Mouse (Mus musculus) heart, adult 18-20 months (tissue): ENCODE measurements around the gene Map6d1. TPM values are rescaled to one million over a fixed set of nuclear protein-coding genes. Genes with fewer than 3 reads are reported as not detected.

Experiments
- DNase-seq, 2 experiments: peaks; one replicate each; pipeline ENCODE4 v3.0.0; 2021 to 2022; ENCODE audit warnings: mixed read lengths in 1 of 2
- long read RNA-seq, 2 experiments: library from polyadenylated mRNA; stranded (forward); transcript quantifications; one replicate each; pipeline ENCODE4 v2.0.0; 2021
- total RNA-seq, 2 experiments: library from RNA; stranded (reverse); gene quantifications; 2 replicates each; pipeline ENCODE4 v1.2.3; 2021

The Map6d1 gene
- total RNA-seq = 1 to 10 TPM; 1.3 to 1.6 TPM
- long read RNA-seq, experiment 1, transcript Map6d1-201 (3 exons, 3,280 nt) = major isoform, 5 of 5 reads
- long read RNA-seq, experiment 1, partial matches to known transcripts = 0 of 5 reads
- long read RNA-seq, experiment 1, other reads (novel, unspliced or antisense) = 0 of 5 reads
- long read RNA-seq, experiment 2, partial matches to known transcripts = 0 of 1 reads
- long read RNA-seq, experiment 2, other reads (novel, unspliced or antisense) = 0 of 1 reads

DNA sequence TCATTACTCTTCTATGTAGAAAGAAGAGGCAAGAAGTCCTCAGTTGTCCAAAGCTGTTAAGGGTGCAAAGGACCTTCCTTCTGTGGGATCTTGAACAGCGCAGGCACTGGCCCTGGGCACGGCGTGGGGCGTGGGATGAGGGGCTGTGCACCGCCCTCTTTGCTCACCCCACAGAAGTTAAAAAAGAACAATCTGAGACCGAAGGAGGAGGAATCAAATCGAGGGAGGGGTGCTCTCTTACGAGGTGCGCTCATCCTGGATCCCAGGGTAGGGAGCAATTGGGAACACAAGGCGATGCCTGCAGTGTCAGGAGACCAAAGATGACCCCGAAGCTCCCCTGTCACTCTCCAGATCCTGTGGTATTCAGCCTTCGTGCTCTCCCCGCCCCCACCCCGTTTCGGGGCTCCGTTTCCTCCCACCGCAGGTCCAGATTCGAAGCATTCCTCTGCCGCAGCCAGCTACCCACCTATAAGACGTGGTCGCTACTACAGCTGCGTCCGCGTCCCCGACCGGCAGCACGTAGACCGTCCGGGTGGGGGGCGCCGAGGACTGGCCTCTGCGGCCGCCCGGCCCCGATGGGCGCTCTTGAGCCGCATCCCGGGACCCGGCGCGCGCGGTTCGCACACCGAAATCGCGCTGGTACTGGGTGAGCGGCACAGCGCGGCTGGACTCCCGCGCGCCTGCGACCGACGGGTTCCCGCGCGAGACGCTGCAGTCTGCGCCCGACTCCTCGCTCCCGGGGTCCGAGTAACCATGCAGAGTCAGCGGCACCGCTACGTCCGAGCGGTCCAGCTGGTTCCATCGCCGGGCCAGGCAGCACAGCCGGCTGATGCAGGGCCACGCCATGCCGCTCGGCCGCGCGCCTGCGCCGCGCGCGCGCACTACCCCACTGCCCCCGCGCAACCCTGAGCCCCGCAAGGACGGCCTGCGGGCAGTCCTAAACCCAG is at the start of gene Map6d1:
Map6d1 (minus strand) TSS at position 891 of the 947 bp plus-strand sequence.
- peak; percentile 13 to 38 for DNase-seq

DNA sequence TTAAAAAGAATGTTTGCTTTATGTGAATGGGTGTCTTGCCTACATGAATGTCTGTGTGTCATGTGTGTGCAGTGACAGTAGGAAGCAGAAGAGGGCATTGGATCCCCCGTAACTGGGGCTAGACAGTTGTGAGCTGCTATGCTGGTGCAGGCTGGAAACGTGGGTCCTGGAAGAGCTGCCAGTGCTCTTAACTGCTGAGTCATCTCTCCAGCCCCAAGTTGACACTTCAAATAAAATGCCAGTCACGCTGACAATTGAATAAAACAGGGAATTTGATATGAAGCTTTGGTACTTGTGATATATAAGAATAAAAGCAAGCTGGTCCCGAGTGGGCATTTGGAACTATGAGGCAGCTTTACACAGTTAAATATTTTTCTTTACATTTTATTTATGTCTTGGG is 39.1 kb upstream of the Map6d1 start:
- DNase-seq = no peak

DNA sequence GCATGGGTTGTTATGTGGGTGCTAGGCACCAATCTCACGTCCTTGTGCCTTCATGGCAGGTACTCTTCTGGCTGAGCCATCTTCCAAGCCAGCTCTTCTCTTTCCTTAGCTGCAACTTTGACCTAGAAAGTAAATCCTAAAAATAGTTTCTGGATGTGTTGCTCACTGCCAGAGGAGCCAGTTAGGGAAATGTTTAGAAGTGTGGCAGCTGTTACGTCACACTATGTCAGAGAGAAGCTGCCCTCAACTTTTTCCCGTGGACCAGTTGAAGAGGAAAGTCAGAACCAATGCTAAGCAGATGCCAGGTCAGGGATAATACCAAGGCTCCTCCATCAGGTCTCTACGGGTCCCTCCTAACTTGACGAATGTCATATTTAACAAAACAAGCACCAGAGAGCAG is 38.2 kb upstream of the Map6d1 start:
- peak in 1 of 2 experiments; percentile 33 for DNase-seq

DNA sequence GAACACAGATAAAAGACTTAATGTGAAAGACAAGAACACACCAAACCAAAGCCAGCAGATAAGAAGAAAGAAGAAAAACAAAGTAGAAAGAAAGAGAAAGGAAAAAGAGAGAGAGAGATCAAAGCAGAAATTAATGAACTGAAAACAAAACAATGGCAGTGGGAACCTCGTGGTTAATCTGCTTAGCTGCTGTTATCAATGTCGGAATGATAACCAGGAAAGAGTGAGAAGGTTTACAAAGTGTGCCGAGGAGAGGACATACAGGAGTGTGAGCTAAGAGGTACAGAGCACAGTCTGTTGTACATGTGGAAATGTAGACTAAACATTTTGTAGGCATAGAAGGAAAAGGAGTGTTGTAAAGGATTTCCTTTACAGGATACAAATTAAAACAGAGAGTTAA is 31.8 kb upstream of the Map6d1 start:
- no peak for DNase-seq

DNA sequence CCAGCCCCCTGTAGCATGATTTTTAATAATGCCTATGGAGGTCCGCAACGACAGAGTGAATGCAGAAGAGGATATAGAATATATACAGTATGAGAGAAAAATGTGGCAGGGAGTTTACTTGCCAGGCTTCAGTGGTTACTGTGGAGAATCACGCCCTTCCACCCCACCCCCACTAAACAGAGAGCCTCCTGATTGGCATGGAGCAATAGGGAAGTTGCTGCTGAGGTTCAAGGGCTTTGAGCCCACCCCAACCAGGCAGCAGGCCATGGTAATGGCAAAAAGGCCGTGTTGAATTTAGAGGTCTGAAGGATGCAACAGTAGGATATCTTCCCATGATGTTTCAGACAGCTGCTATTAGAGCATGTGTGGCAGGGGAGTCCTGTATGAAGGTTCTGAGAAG is 30.2 kb upstream of the Map6d1 start:
- DNase-seq = no peak

DNA sequence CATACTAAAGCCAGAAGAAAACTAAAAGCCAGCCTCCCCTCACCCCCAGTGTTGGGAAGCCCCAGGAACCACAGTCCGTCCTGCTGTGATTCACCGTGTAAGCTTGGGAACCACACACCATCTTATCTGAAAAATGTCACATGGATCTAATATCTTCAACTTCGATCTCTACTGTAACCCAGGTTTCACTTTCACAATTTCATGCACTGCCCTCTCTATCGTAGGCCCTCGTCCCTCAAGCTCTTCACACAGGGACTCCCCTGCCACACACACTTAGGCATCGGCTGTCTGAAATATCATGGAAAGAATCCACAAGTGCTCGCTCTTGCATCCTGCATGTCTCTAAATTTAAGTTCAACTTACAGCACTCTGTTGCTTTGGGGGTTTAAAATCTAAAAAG is 23.9 kb upstream of the Map6d1 start:
- no peak for DNase-seq

DNA sequence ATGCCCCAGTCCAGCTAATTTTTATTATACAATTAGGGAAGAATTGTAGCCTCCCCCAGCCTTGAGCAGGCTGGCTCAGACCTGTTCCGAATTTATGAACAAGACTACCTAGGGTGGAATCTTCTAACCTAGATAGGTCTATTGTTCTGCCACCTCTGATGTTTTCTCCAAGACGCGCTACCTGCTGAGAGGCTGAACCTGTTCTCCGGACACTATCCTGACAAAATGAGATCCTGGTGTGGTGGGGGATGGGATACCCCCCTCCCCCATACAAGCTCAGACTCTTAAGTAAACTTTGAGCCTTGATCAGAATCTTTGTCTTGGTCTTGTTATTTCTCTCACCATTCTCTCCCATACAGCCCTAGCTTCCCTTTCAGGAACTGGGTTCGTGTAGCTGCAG is 16.8 kb upstream of the Map6d1 start:
- DNase-seq = no peak

DNA sequence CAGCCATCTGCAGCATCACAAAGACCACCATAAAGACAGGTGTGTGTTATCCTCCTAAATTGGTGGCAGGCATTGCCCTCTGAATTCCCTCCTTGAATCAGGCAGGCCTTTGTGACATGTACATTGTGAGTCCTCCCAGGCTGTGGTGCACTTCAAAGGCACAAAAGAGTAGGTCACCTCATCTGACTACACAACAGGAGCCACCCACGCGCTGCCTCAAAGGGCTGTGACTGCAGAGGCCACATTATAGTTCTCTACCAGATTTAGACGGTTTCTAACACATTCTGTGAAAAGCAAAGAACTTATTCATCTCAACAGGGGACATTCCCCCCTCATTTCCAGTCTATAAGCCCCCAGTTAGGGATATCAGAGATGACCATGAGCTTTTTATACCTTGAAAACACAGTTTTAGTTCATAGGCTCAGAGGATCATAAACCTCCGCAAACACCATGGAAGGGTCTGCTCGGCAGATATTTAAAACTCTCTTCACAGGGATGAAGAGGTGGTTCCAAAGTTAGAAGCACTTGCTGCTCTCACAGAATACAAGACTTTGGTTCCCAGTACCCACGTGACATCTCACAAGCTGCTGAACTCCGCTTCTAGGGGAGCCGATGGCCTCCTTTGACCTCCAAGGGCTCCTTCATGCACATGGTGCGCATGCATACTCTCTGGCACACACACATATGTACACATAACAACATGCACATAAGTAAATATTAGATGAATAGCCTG is 7.5 kb upstream of the Map6d1 start:
- DNase-seq = no peak

DNA sequence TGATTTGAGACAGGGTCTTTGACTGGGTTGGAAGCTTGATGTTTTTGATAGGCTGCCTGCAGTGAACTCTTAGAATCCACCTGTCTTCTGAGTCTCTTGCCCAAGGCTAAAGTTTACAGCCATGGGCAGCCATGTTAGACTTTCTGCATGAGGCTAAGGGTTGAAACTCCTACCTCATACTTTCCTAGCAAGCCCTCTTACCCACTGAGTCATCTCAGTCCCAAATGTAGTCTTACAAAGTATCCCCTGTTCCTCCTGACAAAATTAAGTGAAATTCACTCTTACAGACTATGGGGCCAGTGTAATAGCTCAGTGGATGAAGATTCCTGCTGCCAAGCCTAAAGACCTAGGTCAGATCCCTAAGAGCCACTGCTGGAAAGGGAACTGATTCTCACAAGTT is 5.9 kb upstream of the Map6d1 start:
- no peak for DNase-seq

DNA sequence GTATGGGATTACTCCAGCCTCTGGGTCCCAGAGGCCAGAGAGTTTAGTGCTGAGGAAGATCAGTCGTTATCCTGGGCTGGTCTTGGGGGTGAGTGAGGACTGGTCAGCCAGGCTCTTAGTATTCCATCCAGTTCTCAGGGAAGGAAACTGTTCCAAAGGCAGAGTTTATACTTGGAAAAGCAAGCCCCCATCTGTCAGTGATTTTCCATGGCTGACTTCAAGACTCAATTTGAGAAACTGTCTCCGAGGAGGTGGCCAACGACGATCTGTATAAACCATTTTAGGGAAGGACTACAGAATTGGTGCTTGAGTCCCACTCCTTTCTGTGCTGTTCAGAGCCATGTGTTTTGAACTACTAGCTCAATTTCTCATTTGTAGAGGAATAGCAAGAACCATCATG is 2.5 kb downstream of the Map6d1 start:
- DNase-seq = no peak

DNA sequence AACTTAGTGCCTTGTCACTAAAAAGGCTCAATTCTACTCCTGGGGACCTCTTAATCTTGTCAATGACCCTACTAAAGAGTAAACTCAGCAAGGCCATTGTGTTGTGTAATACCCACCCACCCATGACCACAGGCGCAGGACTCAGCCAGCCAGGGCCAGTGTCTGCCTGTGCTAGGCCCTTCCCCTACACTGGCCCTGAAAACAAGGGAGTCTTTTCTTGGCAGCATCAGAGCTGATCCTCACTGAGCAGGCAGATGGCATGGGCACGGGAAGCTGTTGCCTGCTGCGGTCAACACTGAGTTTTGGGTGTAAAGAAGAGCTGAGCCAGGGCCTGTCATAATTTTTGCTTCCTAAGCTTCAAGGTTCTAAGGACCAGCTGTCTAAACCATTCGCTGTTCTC is 3.7 kb downstream of the Map6d1 start:
- DNase-seq = no peak

DNA sequence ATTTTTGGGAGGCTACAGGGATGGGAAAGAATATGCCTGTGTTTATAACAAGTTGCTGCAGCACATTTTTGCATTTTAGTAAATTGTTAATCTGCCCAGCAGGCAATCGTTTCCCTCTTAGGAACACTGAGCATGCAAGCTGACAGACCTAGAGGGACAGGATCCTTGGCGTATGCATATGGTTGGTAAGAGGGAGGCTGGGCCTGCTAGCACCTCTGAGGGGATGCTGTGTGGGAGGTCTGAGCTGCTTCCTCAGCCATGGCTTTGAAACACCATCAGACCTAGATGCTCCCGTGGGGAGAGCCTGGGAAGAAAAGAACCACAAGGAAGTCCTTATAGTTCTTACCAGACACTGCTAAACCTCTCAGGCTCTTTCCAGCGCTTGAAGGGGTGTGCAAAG is 6.8 kb downstream of the Map6d1 start:
- DNase-seq = no peak

DNA sequence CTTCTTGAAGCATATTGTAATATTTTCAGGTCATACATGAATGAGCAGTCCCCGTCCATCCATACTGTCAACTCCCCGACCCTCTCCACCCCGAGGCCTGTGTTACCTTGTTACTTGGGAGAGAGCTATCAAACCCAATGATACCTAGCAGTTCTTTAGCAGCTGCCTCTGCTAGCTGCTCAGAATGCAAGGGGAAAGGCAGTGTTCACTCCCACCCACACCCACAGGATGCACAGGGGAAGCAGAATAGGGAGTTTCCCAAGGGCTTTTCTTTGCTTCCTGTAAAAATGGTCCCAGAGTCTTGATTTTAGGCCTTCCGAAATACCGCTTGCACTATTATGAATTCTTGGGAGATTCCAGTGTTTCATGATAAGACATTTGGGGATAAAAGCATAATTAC is 13.0 kb downstream of the Map6d1 start:
- no peak for DNase-seq

DNA sequence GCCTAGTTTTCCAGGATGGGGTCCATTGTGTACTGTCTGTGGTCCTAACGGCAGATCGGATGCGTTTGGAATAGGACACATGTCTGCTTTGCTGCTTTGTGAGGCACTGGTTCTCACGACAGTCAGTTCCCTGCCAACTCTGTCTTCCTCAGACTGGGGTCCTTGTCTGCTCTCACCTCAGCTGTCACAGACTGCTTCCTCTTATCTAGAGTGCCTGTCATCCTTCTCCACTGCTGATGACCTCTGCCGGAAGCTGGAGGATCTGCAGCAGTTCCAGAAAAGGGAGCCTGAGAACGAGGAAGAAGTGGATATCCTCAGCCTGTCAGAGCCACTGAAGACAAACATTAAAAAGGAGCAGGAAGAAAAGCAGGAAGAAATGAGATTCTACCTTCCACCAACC is 13.7 kb downstream of the Map6d1 start:
- DNase-seq = peak; percentile 9 to 25

DNA sequence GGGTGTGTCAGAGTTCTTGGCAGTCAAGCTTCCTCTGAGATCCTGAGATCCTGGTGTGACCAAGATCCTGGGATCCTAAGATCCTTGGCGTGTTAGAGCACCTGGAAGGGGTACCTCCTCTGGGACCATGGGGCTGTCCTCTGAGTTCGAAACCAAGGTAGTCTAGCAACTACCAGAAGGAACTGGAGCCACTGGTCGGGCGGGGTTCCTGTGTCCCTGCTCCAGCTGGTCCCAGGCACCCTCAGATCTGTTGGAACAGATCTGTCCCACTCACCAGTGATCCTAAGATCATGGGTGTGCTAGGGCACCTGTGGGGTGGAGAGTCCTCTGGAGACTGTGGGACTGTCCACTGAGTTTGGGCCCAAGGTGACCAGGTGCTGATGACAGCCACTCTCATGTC is 14.5 kb downstream of the Map6d1 start:
- DNase-seq = no peak

DNA sequence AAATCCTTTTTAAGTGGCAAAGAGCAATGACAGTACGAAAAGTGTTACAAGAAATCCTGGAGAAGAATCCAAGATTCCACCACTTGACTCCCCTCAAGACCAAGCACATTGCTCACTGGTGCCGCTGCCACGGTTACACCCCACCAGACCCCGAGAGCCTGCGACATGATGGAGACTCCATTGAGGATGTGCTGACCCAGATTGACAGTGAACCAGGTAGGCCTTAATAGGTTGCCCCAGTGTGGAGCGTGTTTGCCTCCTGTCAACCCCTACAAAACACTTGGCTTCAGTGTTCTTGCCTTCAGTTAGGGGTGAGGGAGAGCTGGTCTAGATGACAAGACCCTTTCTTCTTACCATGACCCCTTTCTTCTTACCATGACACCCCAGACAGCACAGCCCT is 18.4 kb downstream of the Map6d1 start:
- DNase-seq = no peak

DNA sequence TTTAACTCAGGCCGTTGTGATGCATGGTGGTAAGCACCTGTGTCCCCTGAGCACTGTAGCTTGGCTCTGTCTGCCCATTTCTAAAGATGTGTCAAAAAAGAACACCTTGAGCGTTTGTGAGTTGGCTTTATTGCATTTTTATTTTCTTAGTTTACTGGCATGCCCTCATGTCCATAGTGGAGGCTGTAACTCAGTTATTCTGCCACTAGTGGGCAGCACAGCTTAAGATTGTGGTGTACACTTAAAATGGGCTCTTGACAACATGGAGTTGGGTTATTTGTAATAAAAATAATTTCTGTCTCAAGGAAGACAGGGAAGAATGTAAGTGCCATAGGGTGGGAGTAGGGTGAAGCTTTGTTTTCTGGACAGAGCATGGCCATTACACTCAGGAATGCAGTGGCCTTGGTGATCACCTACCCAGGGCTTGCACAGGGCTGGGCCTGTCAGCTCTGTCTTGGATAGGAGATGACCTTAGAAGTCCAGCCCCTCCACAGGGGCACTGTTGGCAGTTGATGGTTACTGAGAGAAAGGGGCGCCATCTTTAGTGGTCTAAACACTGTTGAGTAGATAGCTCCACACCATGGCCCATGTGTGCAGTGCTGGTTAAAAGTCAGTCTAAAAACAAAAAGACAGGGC is 27.4 kb downstream of the Map6d1 start:
- peak; percentile 34 to 64 for DNase-seq

DNA sequence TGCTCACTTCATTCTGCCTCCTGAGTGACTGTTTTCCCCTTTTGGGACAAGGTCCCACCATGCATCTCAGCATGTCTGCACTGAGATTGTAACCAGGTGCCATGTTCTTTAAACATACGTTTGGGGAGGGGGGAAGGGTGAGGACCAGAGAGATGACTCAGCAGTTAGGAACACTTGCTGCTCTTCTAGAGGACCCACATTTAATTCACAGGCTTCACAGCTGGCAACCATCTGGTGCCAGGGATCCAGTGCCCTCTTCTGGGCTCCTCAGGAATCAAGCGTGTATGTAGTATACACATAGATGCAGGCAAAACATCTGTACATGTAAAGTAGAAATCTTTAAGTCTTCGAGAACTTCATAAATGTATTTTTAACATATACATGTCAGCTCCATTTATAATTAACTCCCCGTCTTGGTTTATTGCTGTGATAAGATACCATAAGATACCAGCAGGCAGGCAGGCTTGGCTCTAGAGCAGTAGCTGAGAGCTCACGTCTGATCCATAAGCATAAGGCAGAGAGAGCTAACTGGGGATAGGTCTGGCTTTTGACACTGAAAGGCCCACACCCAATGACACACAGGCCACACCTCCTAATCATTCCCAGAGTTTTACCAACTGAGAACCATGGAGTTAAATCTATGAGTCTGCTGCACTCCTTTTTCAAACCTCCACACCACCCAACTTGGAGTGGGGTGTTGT is 41.5 kb downstream of the Map6d1 start:
- DNase-seq = no peak

DNA sequence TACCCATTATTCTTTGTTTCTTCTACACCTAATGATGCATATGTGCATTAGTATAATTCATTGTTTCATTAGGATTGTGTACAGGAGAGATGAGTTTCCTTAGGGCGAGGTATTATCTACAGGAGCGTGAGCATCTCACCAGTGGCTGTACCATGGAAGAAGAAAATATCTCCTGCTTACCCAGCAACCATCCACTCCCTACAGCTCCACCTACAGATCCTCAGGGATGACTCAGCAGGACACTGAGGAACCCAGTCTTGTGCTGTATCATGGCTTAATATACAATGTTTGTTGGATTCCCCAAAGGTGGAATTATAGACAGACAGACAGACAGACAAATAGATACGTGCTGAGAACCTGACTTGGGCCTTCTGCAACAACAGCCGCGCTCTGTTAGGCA is 44.2 kb downstream of the Map6d1 start:
- DNase-seq = no peak

DNA sequence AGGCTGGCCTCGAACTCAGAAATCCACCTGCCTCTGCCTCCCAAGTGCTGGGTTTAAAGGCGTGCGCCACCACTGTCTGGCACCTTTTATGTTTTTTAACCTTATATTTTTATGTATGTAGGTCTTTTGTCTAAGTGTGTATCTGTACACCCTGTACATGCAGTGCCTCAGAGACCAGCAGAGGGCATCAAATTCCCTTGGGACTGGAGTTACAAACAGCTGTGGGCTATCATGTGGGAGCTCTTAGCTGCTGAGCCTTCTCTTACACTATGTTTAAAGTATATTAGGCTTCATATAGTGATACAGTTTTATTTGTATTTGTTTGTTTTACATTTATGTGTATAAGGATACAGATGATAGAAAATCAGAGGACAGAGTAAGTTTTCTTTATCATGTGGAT is 45.6 kb downstream of the Map6d1 start:
- peak; percentile 21 to 28 for DNase-seq

DNA sequence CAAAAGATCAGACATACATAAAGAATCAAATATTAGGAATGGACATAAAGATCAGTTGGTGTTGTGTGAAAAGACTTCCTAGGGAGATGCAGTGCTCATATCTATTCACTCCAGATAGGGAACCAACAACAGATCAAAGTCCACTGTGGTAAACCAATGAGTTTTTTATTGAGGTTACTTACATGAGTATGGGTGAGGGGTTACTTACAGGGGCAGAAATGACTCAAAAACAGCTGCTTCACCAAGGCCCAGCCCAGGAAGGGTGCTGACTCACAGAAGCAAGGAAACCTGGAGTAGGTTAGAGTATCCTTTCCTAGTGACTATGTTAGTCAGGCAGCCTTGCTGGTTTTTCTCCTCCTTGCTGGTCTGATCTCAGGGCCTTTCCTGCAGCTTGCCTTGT is 49.1 kb downstream of the Map6d1 start:
- no peak for DNase-seq
